In genomic region chr2:118069975-118070374, GRCm38 (mm10) we compare ENCODE assay signal across 15 mouse cellular contexts.
"Had no signal": no experiment of that assay in that cellular context is flagged by ENCODE, and none has a peak within 500 bp of the region (broad histone marks: within the 10 kb centered on the region; RNA-seq: fewer than 3 reads in every experiment).

No protein-coding gene starts in this region.

- DNase-seq: kidney, adult 2 months; kidney, postnatal 14 days; lung, adult 18-20 months; right cerebral cortex, adult 18-20 months; right cerebral cortex, postnatal 25 days; thymus, adult 2 months; thymus, postnatal 25 days had no signal

- H3K4me1 ChIP-seq: intestine, embryonic 15.5 days; kidney, embryonic 15.5 days; neural tube, embryonic 15.5 days; stomach, embryonic 15.5 days had no signal

- H3K4me3 ChIP-seq: intestine, embryonic 15.5 days; kidney, embryonic 15.5 days; left cerebral cortex, adult 2 months; limb, embryonic 15.5 days; midbrain, embryonic 12.5 days; myocyte; neural tube, embryonic 15.5 days; stomach, embryonic 15.5 days had no signal

- ATAC-seq: intestine, embryonic 15.5 days had no signal

- H3K9me3 ChIP-seq: intestine, embryonic 15.5 days; kidney, embryonic 15.5 days; limb, embryonic 15.5 days; midbrain, embryonic 12.5 days; neural tube, embryonic 15.5 days; stomach, embryonic 15.5 days had no signal

- H3K4me2 ChIP-seq: intestine, embryonic 15.5 days; kidney, embryonic 15.5 days; limb, embryonic 15.5 days; midbrain, embryonic 12.5 days; neural tube, embryonic 15.5 days; stomach, embryonic 15.5 days had no signal

- H3K27ac ChIP-seq: intestine, embryonic 15.5 days; kidney, embryonic 15.5 days; left cerebral cortex, adult 2 months; limb, embryonic 15.5 days; midbrain, embryonic 12.5 days; neural tube, embryonic 15.5 days; stomach, embryonic 15.5 days had no signal

- H3K36me3 ChIP-seq: intestine, embryonic 15.5 days; kidney, embryonic 15.5 days; limb, embryonic 15.5 days; midbrain, embryonic 12.5 days; neural tube, embryonic 15.5 days; stomach, embryonic 15.5 days had no signal

- H3K27me3 ChIP-seq: intestine, embryonic 15.5 days; kidney, embryonic 15.5 days; limb, embryonic 15.5 days; midbrain, embryonic 12.5 days; neural tube, embryonic 15.5 days; stomach, embryonic 15.5 days had no signal

- H3K9ac ChIP-seq: intestine, embryonic 15.5 days; kidney, embryonic 15.5 days; limb, embryonic 15.5 days; midbrain, embryonic 12.5 days; neural tube, embryonic 15.5 days; stomach, embryonic 15.5 days had no signal
